Mouse (Mus musculus) thymus, adult 2 months (tissue): Measurements from ENCODE around the gene Ube2f.

ENCODE experiments used
- CTCF ChIP-seq: fragments of 200-500 bp; IDR thresholded peaks from 2 replicates; pipeline ENCODE4 v1.5.1; 2012; ENCODE audit warnings: mild to moderate bottlenecking, control low read depth, low read length, moderate library complexity, borderline replicate concordance; ENCODE audit not compliant: control insufficient read depth, poor library complexity, insufficient read depth; ENCODE audit errors: extremely low read depth
- POLR2A ChIP-seq: fragments of 200-500 bp; IDR thresholded peaks from 2 replicates; pipeline ENCODE4 v1.6.1; 2012; ENCODE audit warnings: mild to moderate bottlenecking, low read length, control low read depth, moderate library complexity; ENCODE audit not compliant: control insufficient read depth, poor library complexity, insufficient read depth; ENCODE audit errors: extremely low read depth

DNA sequence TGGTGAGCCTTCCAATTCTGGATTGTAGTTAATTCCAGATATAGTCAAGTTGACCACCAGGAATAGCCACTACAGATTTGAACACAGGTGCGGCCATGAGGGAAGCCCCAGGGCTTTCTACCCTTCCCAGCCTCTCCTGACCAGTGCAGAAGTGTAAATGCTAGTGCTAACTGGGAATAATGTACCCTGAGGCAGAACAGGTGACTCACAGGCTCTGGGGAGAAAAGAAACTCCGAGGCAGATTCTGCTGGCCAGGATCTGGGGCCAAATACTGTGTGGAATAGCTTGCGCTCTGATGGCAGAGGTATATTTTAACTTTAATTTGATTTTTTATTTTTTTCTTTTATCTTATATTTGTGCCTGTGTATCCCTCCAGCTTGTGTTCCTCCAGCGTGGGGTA, 54.5 kb downstream of the Ube2f start:
- TF ChIP-seq CTCF (no peak), POLR2A (no peak)
